Mouse (Mus musculus): ENCODE data around the gene Ciao1.
"Not testable (repeated sequence)": the region's sequence is repeated elsewhere in the genome, so short reads cannot be mapped to it uniquely, and the experiment has no call there.

Ciao1 gene

DNA sequence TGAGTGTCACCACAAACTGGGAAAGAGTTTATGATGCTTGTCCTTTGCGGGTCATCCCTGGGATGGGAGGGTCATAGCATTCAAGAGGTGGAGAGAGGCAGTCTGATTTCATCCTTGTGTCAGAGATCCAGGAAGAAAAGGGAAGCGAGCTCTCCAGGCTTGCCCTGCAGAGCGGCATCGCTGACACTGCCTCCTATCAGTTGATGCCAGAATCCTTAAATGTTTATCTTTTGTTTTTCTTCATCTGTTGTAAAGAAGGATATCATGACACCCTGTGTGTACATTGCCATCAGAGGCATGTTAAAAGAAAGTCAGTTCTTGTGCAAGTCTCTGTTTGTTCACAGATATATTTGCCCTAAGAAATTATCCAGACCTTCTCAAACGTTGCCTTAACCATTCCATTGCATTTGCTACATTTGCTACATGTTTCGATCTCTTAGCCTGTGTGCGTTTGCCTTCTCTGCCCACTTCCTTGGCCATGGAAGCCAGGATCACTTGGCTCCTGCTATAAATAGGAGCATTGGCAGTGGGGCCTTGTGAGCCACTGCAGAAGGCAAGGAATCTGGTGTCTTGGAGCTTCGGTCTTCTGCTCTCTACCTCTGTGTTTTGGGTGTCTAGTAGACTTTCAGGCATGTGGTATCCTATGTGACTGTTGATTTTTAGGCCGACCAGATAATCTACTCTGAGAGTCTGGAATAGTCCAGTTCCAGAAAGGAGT is 2.8 kb upstream of the Ciao1 start:
- no peak for DNase-seq (ENCODE audit: low spot score)

DNA sequence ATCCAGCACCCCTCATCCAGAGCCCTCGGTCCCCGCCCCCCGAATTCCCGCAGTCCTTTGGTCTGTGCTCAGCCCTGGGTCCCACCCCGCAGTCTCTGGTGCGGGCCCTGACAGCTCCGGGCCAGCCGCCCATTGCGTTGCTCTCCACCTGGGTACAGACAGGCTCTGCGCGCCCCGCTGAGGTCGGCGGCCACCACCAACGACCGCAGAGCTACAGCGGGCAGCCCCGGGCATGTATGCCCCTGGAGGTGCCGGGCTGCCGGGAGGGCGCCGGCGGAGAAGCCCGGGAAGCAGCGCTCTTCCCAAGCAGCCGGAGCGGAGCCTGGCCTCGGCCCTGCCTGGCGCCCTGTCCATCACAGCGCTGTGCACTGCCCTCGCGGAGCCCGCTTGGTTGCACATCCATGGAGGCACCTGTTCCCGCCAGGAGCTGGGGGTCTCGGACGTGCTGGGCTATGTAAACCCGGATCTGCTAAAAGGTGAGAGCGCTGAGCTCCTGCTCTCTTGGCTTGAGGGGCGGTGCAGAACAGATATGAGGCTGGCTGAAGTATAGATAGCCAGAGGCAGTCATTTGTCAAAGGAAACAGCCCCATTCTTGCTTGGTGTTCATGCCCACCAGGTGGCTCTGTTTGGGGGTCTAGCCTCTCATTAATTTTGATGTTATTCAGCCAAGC is 853 bp upstream of the Ciao1 start:
- DNase-seq (ENCODE audit: low spot score): peak; percentile 11

DNA sequence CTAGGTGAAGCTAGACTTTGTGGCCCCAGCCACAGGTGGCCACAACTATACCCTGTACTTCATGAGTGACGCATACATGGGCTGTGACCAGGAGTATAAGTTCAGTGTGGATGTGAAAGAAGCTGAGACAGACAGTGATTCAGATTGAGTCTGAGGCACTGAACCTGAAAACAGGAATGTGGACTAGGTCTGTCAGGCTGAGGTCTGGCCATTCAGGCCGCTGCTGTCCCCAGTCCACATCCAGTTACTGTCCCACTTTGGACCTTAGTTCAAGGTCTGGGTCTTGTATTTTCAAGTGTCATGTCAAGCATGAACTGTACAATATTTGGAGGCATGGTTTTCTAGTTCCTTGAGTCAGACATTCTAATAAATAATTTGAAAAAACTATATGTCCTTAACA is 7.6 kb downstream of the Ciao1 start:
- DNase-seq (ENCODE audit: low spot score): no peak

GRCm38 (mm10) chr2:127237897-127238610 is 9.6 kb downstream of the Ciao1 start:
- DNase-seq (ENCODE audit: low spot score): no peak

- no peak for DNase-seq (ENCODE audit: low spot score)
Observed at GRCm38 (mm10) chr2:127225261-127225660, 22.4 kb downstream of the Ciao1 start.

- no peak for DNase-seq (ENCODE audit: low spot score)
Observed at GRCm38 (mm10) chr2:127217746-127218145, 29.9 kb downstream of the Ciao1 start.

DNA sequence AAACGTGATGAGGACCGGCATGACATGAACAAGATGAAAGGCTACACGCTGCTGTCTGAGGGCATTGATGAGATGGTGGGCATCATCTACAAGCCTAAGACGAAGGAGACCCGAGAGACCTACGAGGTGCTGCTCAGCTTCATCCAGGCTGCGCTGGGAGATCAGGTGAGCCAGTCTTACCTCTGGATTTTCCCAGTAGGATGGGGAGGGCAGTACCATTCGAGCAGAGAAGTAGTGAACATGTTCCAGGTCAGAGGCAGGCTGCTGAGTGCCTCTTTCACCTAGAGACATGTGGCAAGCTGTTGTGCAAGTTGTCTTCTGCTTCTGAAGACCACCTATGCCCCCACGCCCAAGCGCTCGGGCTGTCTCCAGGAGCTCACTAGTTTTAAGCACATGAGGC is 36.9 kb downstream of the Ciao1 start:
- DNase-seq (ENCODE audit: low spot score): no peak

- no peak for DNase-seq (ENCODE audit: low spot score)
Observed at GRCm38 (mm10) chr2:127208452-127208769, 39.2 kb downstream of the Ciao1 start.

DNA sequence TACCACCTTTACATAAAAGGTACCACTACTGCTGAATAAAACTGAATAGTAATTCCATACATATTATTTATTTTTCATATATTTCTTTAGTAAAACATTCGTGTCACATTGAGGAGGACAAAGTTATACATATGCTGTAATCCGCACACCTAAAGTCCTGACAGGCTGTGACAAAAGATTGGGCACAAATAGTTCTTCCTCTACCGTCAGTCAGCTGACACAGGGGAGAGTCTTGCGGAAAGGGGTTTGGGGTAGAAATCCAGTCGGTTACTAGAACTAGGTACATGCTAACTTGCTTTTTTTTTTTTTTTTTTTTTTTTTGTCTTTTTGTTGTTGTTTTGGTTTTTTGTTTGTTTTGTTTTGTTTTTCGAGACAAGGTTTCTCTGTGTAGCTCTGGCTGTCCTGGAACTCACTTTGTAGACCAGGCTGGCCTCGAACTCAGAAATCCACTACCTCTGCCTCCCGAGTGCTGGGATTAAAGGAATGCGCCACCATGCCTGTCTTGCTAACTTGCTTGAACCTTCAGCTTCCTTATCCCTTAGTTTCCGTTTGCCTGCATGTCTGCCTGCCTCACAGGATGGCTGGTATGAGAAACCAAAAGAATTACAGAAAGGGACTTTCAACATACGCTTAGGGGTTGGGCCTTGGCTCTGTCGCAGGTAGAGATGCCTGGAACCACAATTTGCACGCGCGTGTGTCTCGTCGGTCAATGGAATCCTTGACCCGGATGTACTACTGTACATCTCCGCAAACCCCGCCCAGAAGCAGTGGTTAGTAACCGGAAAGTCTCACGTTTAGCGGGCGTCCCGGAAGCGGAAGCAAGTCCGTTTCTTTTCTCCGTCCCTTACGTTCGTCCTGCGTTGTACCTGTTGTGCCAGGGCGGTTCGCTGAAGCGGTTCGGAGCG is 39.8 kb downstream of the Ciao1 start, which contains the start of the genes 1810024B03Rik and Snrnp200:
TSS of gene 1810024B03Rik (minus strand) at position 734 of the 905 bp plus-strand sequence.
TSS of gene Snrnp200 (plus strand) at position 840 of the 905 bp plus-strand sequence.
- peak; percentile 91 for DNase-seq (ENCODE audit: low spot score)

- DNase-seq (ENCODE audit: low spot score): no peak
Observed at GRCm38 (mm10) chr2:127206916-127207315, 40.7 kb downstream of the Ciao1 start.

- DNase-seq (ENCODE audit: low spot score): not testable (repeated sequence)
Observed at GRCm38 (mm10) chr2:127205936-127206335, 41.7 kb downstream of the Ciao1 start.

DNA sequence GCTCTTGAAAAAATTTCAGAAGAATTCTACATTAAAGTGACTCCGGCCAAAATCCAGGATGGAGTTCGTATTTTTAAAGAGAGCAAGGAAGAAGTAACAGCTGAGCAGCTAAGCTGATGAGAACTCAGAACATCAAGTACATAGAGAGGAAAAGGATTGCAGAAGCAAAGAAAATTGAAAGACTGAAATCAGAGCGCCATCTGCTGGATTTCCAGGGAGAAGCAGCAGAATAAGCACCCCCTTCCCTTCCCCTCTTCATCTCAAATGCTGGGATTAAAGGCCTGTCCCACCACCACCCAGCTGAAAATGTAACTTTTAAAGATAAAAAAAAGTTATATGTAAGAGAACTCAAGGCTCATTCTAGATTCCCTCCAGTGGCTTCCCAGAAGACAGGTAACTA is 42.7 kb downstream of the Ciao1 start:
- peak; percentile 25 for DNase-seq (ENCODE audit: low spot score)

All from layer of hippocampus, adult 9-10 months (tissue).